Mouse (Mus musculus) bone marrow macrophage, adult 2 months (primary cell): ENCODE data around the gene Olfr700.

Experiments
- CTCF ChIP-seq: IDR thresholded peaks from 2 replicates; pipeline ENCODE4 v1.5.1; 2012; ENCODE audit warnings: low read depth, mild to moderate bottlenecking, low read length, moderate library complexity
- POLR2A ChIP-seq: IDR thresholded peaks from 2 replicates; pipeline ENCODE4 v1.6.1; 2012; ENCODE audit warnings: mild to moderate bottlenecking, low read depth, low read length, borderline replicate concordance

GRCm38 (mm10) chr7:106843060-106843459 is 34.4 kb upstream of the Olfr700 start, which contains the start of gene Olfr703:
- TF ChIP-seq CTCF: no peak
- no peak for TF ChIP-seq POLR2A
